Mouse (Mus musculus) cerebellum, adult 11-12 months (tissue): Measurements from ENCODE around the gene Got1.

ENCODE experiments used
- DNase-seq: peaks from one replicate; pipeline ENCODE4 v3.0.0; 2022

The Got1 gene

DNA sequence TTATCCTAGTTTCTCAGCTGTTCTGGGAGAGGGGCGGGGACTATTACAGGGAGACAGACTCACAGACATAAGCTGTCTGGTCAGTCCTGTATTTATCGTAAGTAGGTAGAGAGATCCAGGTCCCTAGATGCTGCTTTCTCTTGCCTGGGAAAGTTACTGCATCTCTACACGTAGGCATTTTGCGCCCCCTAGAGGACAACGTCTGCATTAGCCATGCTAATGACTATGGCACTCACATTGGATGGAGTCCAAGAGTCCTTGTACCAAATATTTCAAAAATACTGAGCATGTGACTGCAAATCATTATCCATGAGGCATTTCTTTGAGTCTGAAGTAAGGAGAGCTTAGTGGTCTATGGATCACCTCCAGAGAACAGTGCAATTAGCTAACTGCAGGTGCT, 45.5 kb downstream of the Got1 start:
- DNase-seq: peak; percentile 81

DNA sequence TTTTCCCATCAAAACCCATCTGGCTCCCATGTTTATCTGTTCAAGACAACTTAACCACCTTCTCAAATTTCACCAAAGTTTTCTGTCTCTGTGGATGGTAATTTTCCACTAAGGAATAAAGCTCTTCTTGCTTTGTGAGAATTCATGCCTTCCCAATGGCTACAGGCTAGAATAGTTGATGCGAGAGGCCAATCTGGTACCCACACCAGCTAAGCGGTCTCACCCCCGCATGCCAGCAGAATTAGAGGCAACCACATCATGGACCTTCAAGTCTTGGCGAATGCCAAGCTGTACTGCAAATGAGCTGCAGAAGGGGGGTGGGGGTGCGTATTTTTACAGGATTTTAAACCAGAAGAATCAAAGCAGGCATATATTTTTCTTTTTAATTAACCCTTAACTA, 47.0 kb downstream of the Got1 start:
- no peak for DNase-seq

DNA sequence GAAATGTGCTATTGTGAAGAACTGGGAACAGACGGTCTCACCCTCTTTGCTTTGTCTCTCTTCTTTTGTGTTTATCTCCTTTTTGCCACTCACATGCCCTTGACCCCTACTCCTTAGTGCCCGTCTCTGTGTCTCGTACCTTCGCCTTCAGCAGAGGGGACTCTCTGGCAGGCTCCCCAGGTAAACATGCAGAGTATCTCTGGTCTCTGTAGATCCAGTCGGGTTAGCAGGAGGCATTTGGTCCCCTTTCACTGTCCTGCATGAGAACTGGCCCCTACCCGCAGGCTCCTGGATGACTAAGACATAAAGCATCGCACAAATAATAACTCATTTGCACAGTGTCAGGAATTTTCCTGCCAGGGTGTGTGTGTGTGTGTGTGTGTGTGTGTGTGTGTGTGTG, 48.3 kb downstream of the Got1 start:
- no peak for DNase-seq

DNA sequence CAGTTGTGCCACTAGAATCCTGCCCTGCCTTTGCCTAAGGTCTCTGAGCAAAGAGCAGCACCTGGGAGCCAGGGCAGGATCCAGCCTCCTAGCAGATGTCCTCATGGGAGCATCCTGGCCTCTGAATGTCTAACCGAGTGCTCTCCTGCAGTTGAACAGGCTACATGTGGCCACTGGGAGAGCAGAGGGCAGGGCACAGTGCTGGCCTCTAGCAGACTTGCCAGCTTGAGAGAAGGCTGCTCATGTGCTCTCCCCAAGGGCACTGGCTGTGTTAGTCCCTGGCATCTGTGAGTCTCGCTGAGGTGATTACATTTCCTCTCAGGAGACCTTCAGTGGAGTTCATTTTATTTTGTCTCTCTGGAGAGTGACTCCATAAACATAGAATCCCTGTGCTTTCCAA, 48.8 kb downstream of the Got1 start:
- peak; percentile 69 for DNase-seq

DNA sequence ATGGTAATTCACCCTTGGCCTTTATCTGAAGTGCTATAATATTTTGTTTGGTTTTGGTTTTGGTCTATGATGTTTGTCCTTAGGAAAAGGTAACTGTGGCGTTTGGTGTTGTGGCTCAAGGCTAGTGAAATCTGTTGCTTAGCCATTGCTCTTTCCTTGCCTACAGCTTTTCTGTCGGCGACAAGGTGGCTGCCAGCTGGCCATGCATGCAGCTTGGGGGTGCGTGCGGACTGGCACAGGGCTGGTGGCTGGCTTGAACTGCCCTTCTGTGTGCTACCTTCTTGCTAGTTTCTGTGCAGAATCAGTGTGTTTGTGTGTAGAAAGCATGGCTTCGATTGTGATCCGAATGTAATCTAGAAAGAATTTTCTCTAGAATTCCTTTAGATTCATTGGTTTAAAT, 51.6 kb downstream of the Got1 start:
- peak; percentile 87 for DNase-seq

DNA sequence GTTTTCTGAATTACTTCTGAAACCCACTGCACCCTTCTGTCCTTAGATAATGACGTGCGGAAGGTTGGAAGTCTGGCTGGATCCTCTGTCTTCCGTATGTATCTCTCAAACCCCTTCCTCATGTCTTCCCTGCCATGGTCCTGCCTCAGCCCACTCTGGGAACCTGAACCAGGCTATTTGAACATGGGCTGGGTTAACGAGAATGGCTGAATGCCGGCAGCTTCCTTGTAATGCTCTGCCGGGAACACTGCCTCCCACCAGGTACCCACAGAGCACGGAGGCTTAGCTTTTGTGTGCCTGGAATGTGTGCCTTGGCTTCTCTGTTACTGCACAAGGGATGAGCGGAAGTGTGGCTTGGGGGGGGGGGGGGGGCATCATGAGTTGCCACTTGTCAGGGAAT, 52.1 kb downstream of the Got1 start:
- no peak for DNase-seq

DNA sequence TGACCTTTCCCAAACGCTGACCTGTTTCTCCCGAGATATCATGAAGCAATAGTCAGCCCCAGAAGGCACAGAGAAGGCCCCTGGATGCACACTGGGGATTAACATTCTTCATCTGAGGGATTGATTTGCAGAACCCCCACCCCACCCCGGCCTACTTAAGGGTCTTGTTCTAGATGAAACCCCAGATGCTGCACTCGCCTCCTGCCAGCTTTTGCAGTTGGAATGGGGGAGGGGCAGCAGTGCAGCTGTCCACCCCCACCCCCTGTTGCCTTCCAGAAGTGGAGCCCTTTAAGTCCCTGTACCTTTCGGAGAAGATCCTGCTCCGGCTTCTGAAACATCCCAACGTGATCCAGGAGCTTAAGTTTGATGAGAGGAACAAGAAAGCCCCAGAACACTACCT, 55.1 kb downstream of the Got1 start:
- DNase-seq: no peak

DNA sequence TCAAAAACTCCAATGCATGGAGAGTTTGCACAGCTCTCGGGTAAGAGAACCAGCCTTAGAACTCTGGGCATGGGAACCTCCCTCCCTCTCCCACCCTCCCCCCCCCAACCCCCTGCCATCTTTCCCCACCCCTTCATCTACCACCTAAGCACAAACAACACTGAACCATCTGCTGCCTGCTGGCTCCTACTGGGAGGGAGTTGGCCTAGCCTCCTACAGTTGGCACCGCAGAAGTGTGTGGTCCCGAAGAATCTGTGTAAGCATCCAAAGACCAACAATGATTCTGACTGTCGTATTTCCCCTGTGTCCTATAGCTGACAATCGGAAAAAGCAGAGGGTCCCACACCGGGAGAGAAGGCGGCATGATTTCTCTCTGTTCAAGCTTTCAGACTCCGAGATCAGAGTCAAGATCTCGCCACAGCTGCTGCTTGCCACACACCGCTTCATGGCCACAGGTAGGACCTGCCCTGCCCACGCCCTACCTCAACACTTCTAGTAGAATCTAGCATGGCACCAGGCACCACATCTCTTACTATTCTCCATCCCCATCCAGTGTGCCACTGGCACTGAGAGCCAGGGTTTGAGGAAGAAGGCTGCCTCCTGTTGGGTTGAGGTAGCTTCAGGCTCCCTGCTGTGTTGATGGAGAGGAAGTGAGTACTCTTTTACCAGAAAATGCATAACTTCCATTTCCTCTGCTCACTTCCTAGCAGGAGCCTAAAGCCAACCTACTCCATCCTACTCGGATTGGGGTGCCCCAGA, 56.3 kb downstream of the Got1 start:
- peak; percentile 89 for DNase-seq

DNA sequence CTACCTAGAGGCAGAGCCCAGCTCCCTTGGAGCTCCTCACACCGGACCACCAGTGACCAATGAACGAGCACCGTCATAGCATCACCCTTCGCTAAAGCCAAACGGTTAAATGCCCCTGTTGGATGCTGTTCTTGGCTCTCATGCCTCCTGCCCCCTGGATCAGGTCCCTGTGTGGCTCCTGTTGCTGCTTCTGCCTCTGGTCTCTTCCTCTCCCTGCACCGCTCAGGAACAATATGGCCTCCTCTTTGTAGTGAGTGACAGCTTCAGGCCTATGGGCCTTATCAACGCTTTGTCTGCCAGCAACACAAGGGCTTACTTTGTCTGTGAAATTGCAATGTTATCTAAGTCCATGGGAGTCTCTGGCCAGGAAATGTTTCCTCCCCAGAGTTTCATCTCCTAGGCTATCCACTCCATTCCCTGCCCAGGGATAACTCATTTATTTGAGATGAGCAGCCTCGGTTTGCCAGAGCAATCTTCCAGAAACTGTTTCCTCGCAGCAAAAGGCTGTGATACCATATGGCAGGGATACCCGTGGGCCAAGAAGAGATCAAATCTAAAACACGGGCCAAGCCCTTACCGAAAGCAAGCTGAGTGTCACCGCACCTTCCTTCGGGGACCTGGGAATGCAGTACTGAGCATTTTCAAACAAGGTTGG, 58.7 kb downstream of the Got1 start:
- peak; percentile 92 for DNase-seq

DNA sequence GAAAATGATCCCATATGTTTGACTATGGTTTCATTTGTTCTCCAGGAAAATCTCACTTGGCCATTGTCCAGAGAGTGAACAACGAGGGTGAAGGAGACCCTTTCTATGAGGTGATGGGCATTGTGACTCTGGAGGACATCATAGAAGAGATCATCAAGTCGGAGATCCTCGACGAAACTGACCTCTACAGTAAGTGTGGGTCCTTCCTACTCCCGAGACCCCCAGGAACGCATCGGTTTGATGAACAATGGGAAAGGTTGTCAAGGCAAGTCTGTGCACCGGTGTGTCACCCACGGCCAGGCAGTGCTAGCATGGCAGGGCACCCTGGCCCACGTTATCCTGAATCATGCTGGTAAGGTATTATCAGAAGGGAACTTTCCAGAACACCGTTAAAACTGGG, 59.3 kb downstream of the Got1 start:
- no peak for DNase-seq

DNA sequence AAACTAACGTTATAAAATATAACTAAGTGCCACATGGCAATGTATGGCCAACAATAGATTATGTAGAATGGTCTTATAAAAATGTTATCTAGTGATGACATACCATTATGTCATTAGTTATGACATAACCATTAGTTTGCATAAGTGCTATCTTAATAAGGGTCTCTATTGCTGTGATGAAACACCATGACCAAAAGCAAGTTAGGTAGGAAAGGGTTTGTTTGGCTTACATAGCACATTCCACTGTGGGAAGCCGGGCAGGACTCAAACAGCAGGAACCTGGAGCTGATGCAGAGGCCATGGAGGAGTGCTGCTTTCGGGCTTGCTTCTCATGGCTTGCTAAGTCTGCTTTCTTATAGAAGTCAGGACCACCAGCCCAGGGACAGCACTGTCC, 60.1 kb downstream of the Got1 start:
- DNase-seq: no peak

DNA sequence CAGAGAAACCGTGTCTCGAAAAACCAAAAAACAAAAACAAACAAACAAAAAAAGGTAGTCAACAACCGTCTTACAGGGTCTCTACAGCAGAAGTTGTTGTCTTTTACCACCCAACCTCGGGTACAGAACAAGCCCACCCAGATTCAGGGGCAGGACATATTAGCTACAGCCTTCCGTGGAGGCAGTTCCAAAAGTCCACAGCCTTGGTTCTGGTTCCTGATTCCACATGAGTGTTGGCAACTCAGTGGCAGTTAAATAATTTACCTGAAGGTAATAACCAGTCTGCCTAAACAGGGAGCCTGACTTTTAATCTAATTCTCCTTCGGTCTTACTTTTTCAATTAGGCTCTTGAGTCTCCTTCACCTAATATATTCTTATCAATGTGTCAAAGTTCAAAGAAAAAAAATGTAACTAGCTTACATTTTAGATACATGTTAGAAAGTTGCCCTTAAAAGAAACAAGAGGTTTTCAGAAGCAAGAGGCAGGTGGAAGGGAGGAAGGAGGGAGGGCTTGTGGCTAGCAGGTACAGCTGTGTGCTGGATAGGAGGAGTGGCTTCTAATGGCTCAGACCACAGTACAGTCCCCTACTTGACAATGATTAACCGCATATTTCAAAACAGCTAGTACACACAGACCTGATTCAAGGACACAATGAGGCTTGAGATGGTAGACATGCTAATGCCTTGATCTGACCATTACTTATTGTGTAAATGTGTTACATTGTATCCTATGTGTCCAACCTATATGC, 60.7 kb downstream of the Got1 start:
- no peak for DNase-seq

DNA sequence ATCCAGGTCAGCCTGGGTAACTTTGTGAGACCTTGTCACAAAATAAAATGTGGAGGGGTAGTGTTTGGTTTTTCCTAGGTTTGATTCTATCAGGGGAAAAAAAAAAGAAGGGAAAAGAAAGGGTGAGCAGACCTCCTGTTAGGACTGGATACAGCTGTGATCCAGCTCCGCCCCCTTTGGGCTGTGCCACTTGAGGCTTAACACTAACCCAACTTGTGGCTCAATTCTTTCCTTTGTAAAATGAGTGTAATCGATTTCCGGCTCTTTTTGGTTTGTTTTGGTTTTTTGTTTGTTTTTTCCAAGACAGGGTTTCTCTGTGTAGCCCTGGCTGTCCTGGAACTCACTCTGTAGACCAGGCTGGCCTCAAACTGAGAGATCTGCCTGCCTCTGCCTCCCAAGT, 62.3 kb downstream of the Got1 start:
- no peak for DNase-seq

DNA sequence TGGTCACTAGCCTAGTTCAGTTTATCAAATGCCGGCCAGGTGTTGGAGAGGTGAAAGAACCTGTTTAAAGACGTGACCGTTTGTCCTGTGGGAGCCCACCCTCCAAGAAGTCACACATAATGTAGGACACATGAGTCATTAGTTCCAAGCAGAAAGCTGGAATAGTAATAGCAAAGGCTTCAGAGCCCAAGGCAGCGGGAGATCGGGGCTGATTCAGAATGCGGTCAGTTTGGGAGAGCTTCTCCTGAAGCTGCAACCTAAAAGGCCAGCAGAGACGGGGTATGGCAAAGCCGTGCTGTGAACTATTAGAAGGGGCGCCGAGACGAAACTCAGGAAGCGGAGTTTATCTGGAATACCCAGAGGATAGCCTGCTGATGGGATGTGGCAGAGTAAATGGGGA, 63.9 kb downstream of the Got1 start:
- DNase-seq: no peak

DNA sequence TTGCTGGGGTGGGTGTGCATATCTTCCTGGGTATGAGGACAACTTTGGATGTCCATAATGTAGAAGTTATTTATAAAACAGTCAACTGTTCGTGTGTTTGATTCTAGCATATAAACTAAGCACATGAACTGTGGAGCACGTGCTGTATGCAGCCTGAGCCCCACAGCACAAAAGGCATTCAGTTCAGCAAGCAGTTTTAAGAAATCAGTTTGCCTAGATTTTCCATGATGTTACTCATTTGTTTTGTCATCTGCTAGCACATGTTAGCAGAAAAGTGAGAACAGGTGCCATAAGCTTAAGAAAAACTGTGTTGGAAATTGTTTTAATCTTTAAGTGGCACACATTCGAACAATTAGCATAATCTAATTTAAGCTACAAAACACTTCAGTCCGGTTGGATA, 64.5 kb downstream of the Got1 start:
- no peak for DNase-seq

DNA sequence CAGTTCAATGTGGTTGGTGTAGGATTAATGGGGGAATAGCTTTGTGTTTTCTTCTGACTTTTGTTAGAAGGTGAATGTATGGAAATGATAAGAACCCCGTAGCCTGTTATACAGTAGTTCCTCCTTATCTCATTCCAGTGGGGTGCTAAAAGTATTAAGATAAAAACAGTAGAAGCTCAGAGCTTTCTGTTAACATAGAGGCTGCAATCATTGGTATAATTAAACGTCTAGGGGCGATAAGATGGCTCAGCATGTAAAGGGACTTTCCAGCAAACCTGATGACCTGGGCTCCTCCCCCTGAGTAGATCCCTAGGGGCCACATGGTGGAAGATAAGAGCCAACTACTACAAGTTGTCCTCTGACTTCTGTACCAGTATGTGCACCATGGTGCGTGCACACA, 71.4 kb downstream of the Got1 start:
- no peak for DNase-seq

DNA sequence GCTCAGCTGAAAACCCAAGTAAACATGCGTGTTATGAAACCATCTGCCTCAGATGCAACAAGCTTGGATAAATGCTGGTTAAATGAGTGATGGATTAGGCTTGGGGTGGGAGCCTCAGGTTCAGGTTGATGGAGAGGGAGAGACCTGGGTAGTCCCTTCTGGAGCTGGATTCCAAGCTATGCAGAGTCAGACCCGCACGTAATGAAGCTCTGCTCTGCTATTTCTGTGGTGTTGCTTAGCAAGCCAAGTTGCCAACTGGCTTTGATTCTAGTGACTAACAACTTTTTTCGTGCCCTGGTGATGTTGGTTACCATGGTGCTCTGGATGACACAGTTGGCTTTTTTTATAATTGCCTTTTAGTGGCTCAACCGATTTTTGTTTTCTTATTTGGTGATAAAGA, 72.2 kb downstream of the Got1 start:
- peak; percentile 34 for DNase-seq

DNA sequence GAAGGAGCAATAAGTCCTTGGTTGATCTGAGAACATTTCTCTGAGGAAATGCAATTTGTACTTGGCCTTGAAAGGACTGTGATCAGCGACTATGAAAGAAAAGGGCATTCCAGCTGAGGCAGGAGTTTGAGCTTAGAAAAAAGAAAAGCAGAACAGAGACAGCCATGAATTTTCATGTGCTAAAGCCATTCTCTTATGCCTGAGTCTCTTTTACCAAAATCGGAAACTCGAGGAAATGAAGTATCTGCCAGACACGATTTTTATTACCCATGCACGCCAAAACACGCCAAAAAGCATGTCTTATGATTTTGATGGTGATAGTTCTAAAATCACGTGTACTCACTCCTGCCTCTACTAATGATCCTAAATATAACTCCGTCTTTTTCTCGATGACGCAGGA, 72.8 kb downstream of the Got1 start:
- DNase-seq: no peak
